ENCODE assay signal across 8 mouse cellular contexts in the genomic region with DNA sequence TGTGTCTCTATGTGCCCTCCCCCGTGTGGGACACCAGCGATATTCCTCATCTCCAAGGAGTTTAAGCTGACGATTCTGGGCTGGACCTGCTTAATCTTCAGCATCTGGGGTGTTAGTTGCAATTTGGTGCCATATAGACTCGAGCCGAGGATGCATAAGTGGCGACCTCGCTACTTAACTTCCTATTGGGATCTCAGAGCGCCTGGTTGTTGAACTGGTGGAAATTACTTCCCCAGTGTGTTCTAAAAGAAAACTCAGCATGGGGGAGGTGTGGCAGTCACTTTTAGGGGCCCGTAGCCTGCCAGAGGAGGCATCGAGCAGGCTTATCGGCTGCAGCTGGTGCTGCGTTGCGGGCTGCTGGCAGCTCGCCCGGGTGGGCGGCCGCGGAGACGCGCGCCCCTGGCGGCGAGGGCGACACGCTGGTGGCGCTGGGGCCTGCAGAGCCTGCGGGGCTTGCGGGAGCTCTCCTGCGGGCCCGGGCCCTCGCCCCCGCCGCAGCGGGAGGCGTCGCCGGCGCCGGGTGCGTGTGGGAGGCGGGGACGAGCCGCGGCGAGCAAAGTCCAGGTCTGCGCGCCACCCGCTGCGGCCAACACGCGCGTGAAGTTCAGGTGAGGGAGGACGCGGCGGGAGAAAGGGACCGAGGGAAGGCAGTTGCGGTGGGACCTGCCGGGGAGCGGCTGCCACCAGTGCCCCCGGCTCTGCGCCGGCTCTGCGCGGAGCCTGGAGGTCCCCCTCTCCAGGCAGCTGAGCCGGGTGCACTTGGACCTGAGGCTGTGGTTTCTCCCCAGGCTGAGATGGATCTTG. TPM values are rescaled to one million over a fixed set of nuclear protein-coding genes. Genes with fewer than 3 reads are reported as not detected.
DNase-seq lines count a peak whose midpoint lies in the region; ATAC-seq and TF ChIP-seq lines count a peak whose summit lies in the region.

TSS of gene Abcb4 (plus strand) at position 418 of the 804 bp plus-strand sequence.

- peak within 1 kb of the TSS; percentile 94 for H3K4me2 ChIP-seq in heart, embryonic 14.5 days (ENCODE audit: low read length)
- peak within 1 kb of the TSS; percentile 73 for H3K4me2 ChIP-seq in liver, embryonic 11.5 days
- H3K4me2 ChIP-seq in myocyte (ENCODE audit: low read depth) = peak within 1 kb of the TSS; percentile 61

- under 1% methylated on average over 65 of the region's 65 CpGs for WGBS in forebrain, embryonic 10.5 days
- WGBS in heart, embryonic 14.5 days = under 1% methylated on average over 46 of the region's 65 CpGs
- WGBS in liver, embryonic 11.5 days = under 1% methylated on average over 65 of the region's 65 CpGs

- peak; percentile 80 for DNase-seq in CD4-positive, CD25-positive, alpha-beta regulatory T cell, adult 2 months (ENCODE audit: low read depth, low spot score)
- peak; percentile 75 for DNase-seq in c-Kit-negative CD71-positive TER-119-positive erythroid progenitor cells, embryonic 14.5 days (ENCODE audit: low read depth, low spot score)
- DNase-seq in forebrain, embryonic 10.5 days (ENCODE audit: extremely low spot score, low spot score) = peak; percentile 59
- peak; percentile 57 for DNase-seq in kidney, postnatal 10 days
- peak; percentile 79 for DNase-seq in liver, embryonic 11.5 days (ENCODE audit: low spot score)
- DNase-seq in spleen, postnatal 36 days (ENCODE audit: low spot score in 2 of 2) = peak; percentile 74

- H3K79me2 ChIP-seq in myocyte (ENCODE audit: control insufficient read depth, insufficient read depth) = no peaks in the 10 kb centered on the region

- H3K9ac ChIP-seq in heart, embryonic 14.5 days (ENCODE audit: low read length) = peak within 1 kb of the TSS; percentile 68
- peak within 1 kb of the TSS; percentile 89 for H3K9ac ChIP-seq in liver, embryonic 11.5 days (ENCODE audit: low read depth, low read length)

- H3K4me1 ChIP-seq in forebrain, embryonic 10.5 days = peaks cover 17% of the 10 kb centered on the region
- H3K4me1 ChIP-seq in heart, embryonic 14.5 days (ENCODE audit: control insufficient read depth in 2 of 2, insufficient read depth in 2 of 2, low read length in 2 of 2) = peaks cover 2 to 7% of the 10 kb centered on the region in 2 experiments; a peak in 3 of 4 replicates
- H3K4me1 ChIP-seq in liver, embryonic 11.5 days (replicated peaks; ENCODE audit: control insufficient read depth, insufficient read depth, low read length) = peaks cover 3% of the 10 kb centered on the region; the same call in 1 of the 2 replicates

- ATAC-seq in heart, embryonic 14.5 days (ENCODE audit: insufficient number of reproducible peaks, insufficient read depth, low FRiP score, low read depth) = peak; percentile 54; the same call in 1 of the 2 replicates
- peak; percentile 90 for ATAC-seq in liver, embryonic 11.5 days (replicated peaks; ENCODE audit: low FRiP score)

- H3K9me3 ChIP-seq in forebrain, embryonic 10.5 days = peaks cover 10% of the 10 kb centered on the region
- 0 out of 2 replicates have a peak, but pooled peaks cover 7% of the 10 kb centered on the region for H3K9me3 ChIP-seq in heart, embryonic 14.5 days (ENCODE audit: control insufficient read depth, low read length)
- no peaks in the 10 kb centered on the region for H3K9me3 ChIP-seq in liver, embryonic 11.5 days (ENCODE audit: control insufficient read depth, low read length)

- peak within 1 kb of the TSS; percentile 76 for H3K4me3 ChIP-seq in forebrain, embryonic 10.5 days
- peak within 1 kb of the TSS; percentile 50 to 57 for H3K4me3 ChIP-seq in heart, embryonic 14.5 days (ENCODE audit: control insufficient read depth in 1 of 2, insufficient read depth in 1 of 2, low read depth in 1 of 2, low read length in 2 of 2)
- H3K4me3 ChIP-seq in liver, embryonic 11.5 days (ENCODE audit: low read depth, low read length) = peak within 1 kb of the TSS; percentile 84
- H3K4me3 ChIP-seq in myocyte = no peak within 1 kb of the TSS

- H3ac ChIP-seq in myocyte (ENCODE audit: control insufficient read depth, insufficient read length) = peak within 1 kb of the TSS; percentile 19

- H3K27me3 ChIP-seq in forebrain, embryonic 10.5 days (ENCODE audit: poor library complexity, severe bottlenecking) = peaks cover 48% of the 10 kb centered on the region
- peaks cover 17% of the 10 kb centered on the region for H3K27me3 ChIP-seq in heart, embryonic 14.5 days (ENCODE audit: control insufficient read depth, insufficient read depth, low read length)
- H3K27me3 ChIP-seq in liver, embryonic 11.5 days (replicated peaks; ENCODE audit: control insufficient read depth, insufficient read depth, low read length) = no peaks in the 10 kb centered on the region
- H3K27me3 ChIP-seq in myocyte (ENCODE audit: control insufficient read depth, insufficient read depth, insufficient read length) = no peaks in the 10 kb centered on the region

- peak within 1 kb of the TSS; percentile 83 for H3K27ac ChIP-seq in forebrain, embryonic 10.5 days
- H3K27ac ChIP-seq in heart, embryonic 14.5 days (replicated peaks in 1 of 2; ENCODE audit: control insufficient read depth in 1 of 2, insufficient read depth in 1 of 2, low read depth in 2 of 2, low read length in 2 of 2) = no peak within 1 kb of the TSS
- H3K27ac ChIP-seq in liver, embryonic 11.5 days (ENCODE audit: low read depth, low read length) = peak within 1 kb of the TSS; percentile 92

- no peak for TF ChIP-seq POLR2A in myocyte (IDR thresholded peaks at IDR 0.05; ENCODE audit: insufficient read length, low read depth)

- no peaks in the 10 kb centered on the region for H3K36me3 ChIP-seq in forebrain, embryonic 10.5 days (replicated peaks)
- H3K36me3 ChIP-seq in heart, embryonic 14.5 days (ENCODE audit: control insufficient read depth, insufficient read depth, low read length) = no peaks in the 10 kb centered on the region
- no peaks in the 10 kb centered on the region for H3K36me3 ChIP-seq in liver, embryonic 11.5 days (ENCODE audit: control insufficient read depth, insufficient read depth, low read length)
- no peaks in the 10 kb centered on the region for H3K36me3 ChIP-seq in myocyte (ENCODE audit: control insufficient read depth, insufficient read depth)

TF ChIP-seq in myocyte, 11 proteins besides CTCF, POLR2A, EP300 and RAD21:
- TF ChIP-seq E2F4 (IDR thresholded peaks at IDR 0.05; ENCODE audit: insufficient read depth) (no peak), MYOG (IDR thresholded peaks at IDR 0.05; ENCODE audit: control insufficient read depth in 1 of 3, insufficient read depth in 1 of 3, insufficient read length in 2 of 3, low read depth in 2 of 3) (peak in 1 of 3 experiments; percentile 47), MAX (IDR thresholded peaks at IDR 0.05; ENCODE audit: low read depth) (no peak), SRF (IDR thresholded peaks at IDR 0.05; ENCODE audit: control insufficient read depth, insufficient read length, low read depth) (no peak), USF1 (IDR thresholded peaks at IDR 0.05; ENCODE audit: low read depth) (no peak), TCF3 (IDR thresholded peaks at IDR 0.05; ENCODE audit: insufficient read length, low read depth) (no peak), MYOD1 (IDR thresholded peaks at IDR 0.05; ENCODE audit: control insufficient read depth in 1 of 3, insufficient read length in 2 of 3, low read depth in 2 of 3) (peak in 2 of 3 experiments; percentile 33 to 72)

RNA-seq across cellular contexts. Expression of gene Abcb4, which starts in this region (rescaled TPM):
- polyA plus RNA-seq in forebrain, embryonic 10.5 days (2016; fragmentation: Nextera tagmentation; extraction: Ambion mirVana) = 0.29 and 0.64 TPM in 2 replicates
- polyA plus RNA-seq in heart, embryonic 14.5 days (2014; fragmentation: Nextera tagmentation; extraction: Ambion mirVana) = 0.42 and 0.59 TPM in 2 replicates
- polyA plus RNA-seq in liver, embryonic 11.5 days (2014; fragmentation: Nextera tagmentation; extraction: Ambion mirVana) = 32.6 and 35.8 TPM in 2 replicates
- polyA plus RNA-seq in myocyte (2012; fragmentation: generic; extraction: Trizol) = 0.04 TPM

Comparison
In these comparisons a context has a peak if more than half of its experiments do, and no peak if none do; other contexts are left out.
1. RNA of gene Abcb4 (polyA plus RNA-seq): 32.6 to 35.8 TPM in liver, embryonic 11.5 days; 0.42 to 0.59 TPM in heart, embryonic 14.5 days, 0.29 to 0.64 TPM in forebrain, embryonic 10.5 days and 0.04 TPM in myocyte (single experiment); every median in the first group is over 10 times any median in the second.
2. Peak in DNase-seq, H3K4me3 ChIP-seq and H3K27ac ChIP-seq in forebrain, embryonic 10.5 days; RNA of the gene not detected or under 1 TPM.
3. Peak in ATAC-seq, H3K4me3 ChIP-seq, H3K9ac ChIP-seq and H3K4me2 ChIP-seq in heart, embryonic 14.5 days; RNA of the gene not detected or under 1 TPM.
4. Peak in every context shown above with its lines, with median percentiles within 50 percentile points of each other: DNase-seq and H3K4me2 ChIP-seq.